Mouse (Mus musculus): ENCODE measurements around the gene Acad11. TPM values are rescaled to one million over a fixed set of nuclear protein-coding genes. Genes with fewer than 3 reads are reported as not detected.

Gene Acad11
- polyA plus RNA-seq, 1 experiment from 2014 or later = 9.9 TPM

DNA sequence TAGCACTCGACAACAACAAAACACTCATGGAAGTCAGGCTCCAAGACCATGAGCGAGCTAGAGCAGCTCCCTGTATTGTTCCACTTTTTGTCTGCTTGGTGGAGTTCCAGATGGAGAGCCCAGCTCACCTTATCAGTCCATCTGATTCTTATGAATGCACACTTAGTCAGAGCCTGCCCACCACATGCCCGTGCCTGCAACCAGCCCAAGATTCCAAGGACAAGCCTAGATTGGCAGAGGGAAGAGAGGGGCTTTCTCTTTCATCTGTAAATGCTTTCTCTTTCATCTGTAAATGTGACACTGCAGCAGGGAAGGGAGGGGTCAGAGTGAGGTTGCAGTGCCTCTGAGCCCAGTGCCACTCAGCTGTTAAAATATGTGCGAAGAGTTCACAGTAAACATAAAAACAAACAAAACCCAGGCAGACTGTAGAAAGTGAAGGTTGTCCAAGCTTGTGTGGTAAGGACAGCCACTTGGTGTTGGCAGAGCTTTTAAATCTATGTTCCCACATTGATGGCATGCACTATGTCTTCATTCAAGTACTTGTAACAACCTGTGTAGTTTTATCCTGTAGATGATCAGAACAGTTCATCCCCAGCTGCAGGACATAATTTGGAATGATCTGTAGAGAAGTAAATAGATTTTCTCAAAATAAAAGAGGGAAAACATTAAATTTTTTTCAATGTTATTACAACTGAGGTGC lies 22.7 kb downstream of the Acad11 start:
- no peak overlapping the region for H3K27ac ChIP-seq
- H3K9ac ChIP-seq (replicated peaks) = no peak overlapping the region
- H3K9me3 ChIP-seq = no peaks in the 10 kb centered on the region
- H3K27me3 ChIP-seq = no peaks in the 10 kb centered on the region
- no peaks in the 10 kb centered on the region for H3K36me3 ChIP-seq
- 50% methylated on average over 4 of the region's 4 CpGs for WGBS
- no peak overlapping the region for H3K4me3 ChIP-seq (replicated peaks)
- no peak for ATAC-seq (ENCODE audit: insufficient number of reproducible peaks, insufficient read depth, low FRiP score, low TSS enrichment, low read depth)
- H3K4me1 ChIP-seq (replicated peaks) = peaks cover 7% of the 10 kb centered on the region; the same call in 1 of the 2 replicates
- no peak overlapping the region for H3K4me2 ChIP-seq

DNA sequence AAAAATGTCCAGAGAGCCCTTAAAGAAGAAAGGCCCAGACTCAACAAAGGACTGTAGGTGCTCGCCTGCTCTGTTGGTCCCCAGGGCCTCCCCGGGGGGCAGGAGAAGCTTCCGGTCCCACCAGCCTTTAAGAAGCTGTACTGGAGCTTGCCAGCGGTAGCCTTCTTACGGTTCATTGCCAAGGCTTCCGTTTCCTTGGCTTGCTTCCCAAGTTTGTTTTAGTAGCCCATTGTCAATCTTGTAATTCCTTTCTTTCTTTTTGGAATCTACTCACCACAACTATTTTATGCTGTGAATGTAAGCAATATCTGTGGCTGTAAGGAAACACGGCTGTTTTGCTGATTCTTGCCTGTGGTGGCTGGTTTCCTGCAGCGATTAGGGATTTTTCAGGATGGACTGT lies 25.4 kb downstream of the Acad11 start:
- Histone ChIP-seq H3K9me3 (no peaks in the 10 kb centered on the region), H3K27me3 (no peaks in the 10 kb centered on the region), H3K4me2 (no peak overlapping the region), H3K9ac (replicated peaks) (no peak overlapping the region), H3K27ac (peak overlapping the region; percentile 51; the same call in 1 of the 2 replicates), H3K4me1 (replicated peaks) (peaks cover 7% of the 10 kb centered on the region; the same call in 1 of the 2 replicates), H3K36me3 (no peaks in the 10 kb centered on the region), H3K4me3 (replicated peaks) (no peak overlapping the region)
- ATAC-seq (ENCODE audit: insufficient number of reproducible peaks, insufficient read depth, low FRiP score, low TSS enrichment, low read depth) = no peak
- 82% methylated on average over 8 of the region's 8 CpGs for WGBS

DNA sequence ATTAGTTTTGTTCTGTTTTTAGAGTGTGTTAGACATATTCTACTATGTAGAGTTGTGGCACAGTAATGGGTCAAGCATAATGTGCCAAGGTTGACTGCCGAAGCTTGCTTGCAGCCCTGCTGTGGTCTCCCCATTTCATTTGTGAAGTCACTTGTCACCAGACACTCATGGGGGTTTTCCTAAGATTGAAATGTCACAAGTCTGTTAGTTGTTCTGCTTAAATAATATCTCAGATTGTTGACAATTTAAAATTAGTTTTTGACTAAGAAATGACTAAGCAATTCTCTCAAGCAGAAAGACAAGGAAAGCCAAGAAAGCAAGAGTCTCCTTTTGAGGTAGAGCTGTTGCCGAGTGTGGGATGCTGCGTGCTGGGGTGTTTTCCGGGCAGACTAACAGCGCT lies 29.8 kb downstream of the Acad11 start:
- Histone ChIP-seq H3K36me3 (no peaks in the 10 kb centered on the region), H3K9ac (replicated peaks) (no peak overlapping the region), H3K27me3 (no peaks in the 10 kb centered on the region), H3K4me3 (replicated peaks) (no peak overlapping the region), H3K27ac (no peak overlapping the region), H3K9me3 (no peaks in the 10 kb centered on the region), H3K4me1 (replicated peaks) (peaks cover 7% of the 10 kb centered on the region; the same call in 1 of the 2 replicates), H3K4me2 (no peak overlapping the region)
- WGBS = 97% methylated on average over 5 of the region's 5 CpGs
- ATAC-seq (ENCODE audit: insufficient number of reproducible peaks, insufficient read depth, low FRiP score, low TSS enrichment, low read depth) = no peak

DNA sequence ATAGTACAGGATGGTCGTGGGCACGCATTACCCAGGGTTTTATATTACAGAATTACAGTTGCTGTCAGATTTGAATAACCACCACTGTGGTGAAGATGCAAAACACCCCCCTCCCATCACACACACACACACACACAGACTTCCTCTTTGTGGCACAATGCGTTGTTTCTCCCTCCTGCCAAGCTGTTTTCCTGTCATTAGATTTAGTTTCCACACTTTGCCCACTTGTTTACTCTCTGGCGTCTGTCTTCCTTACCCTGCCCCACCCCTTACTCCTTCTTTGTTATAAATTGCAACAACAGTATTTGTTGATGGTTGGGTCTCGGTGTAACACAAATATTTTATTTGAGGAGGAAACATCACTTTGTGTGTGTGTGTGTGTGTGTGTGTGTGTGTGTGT lies 35.1 kb downstream of the Acad11 start:
- H3K27ac ChIP-seq = no peak overlapping the region
- H3K4me2 ChIP-seq = no peak overlapping the region
- no peaks in the 10 kb centered on the region for H3K9me3 ChIP-seq
- no peaks in the 10 kb centered on the region for H3K27me3 ChIP-seq
- ATAC-seq (ENCODE audit: insufficient number of reproducible peaks, insufficient read depth, low FRiP score, low TSS enrichment, low read depth) = no peak
- WGBS = 64% methylated on average over 5 of the region's 5 CpGs
- peaks cover 4% of the 10 kb centered on the region; the same call in 1 of the 2 replicates for H3K36me3 ChIP-seq
- H3K4me3 ChIP-seq (replicated peaks) = no peak overlapping the region
- H3K9ac ChIP-seq (replicated peaks) = no peak overlapping the region
- H3K4me1 ChIP-seq (replicated peaks) = no peaks in the 10 kb centered on the region

DNA sequence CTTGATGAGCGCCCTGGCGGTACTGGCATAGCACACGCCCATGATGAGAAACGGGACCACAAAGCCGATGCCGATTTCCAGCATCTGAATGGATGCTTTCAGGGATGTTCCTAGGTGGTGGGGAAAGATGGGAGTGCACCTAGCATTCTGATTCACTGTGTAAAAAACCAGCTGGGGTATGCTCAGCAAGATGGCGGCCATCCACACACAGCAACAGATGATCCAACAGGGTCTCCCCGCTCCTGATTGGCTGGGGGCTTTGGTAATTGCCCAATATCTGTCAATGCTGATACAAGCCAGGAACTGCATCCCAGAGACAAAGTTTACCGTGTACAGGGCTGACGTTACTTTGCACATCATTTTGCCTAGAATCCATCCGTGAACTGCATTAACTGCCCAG lies 35.9 kb downstream of the Acad11 start:
- WGBS = 90% methylated on average over 11 of the region's 11 CpGs

DNA sequence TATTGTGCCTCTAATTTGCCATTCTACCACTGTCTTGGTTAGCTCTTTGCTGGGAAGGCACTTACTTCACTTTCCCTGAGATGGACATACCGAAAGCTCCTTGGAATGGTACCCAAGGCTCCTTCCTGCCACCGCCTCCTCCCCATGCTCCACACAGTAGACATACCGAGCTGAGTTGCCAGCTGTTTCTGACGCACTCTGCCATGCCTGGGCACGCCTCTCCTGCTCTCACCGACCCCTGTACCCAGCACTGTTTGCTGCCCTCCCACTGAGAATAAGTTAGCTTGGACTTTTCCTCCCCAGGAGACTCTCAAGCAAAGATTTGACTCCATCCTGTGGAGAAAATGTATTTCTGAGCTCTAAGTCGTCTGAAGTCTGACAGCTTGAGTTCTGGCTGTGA lies 37.6 kb downstream of the Acad11 start:
- Histone ChIP-seq H3K9me3 (no peaks in the 10 kb centered on the region), H3K4me2 (no peak overlapping the region), H3K27ac (no peak overlapping the region), H3K4me3 (replicated peaks) (no peak overlapping the region), H3K9ac (replicated peaks) (no peak overlapping the region), H3K4me1 (replicated peaks) (no peaks in the 10 kb centered on the region), H3K36me3 (peaks cover 4% of the 10 kb centered on the region; the same call in 1 of the 2 replicates), H3K27me3 (no peaks in the 10 kb centered on the region)
- ATAC-seq (ENCODE audit: insufficient number of reproducible peaks, insufficient read depth, low FRiP score, low TSS enrichment, low read depth) = no peak
- 64% methylated on average over 7 of the region's 7 CpGs for WGBS

More for the DNA sequence above, 35.9 kb downstream of the Acad11 start:
- no peak for ATAC-seq (ENCODE audit: insufficient number of reproducible peaks, insufficient read depth, low FRiP score, low TSS enrichment, low read depth)
- no peaks in the 10 kb centered on the region for H3K9me3 ChIP-seq
- H3K27ac ChIP-seq = no peak overlapping the region
- no peak overlapping the region for H3K9ac ChIP-seq (replicated peaks)
- H3K4me1 ChIP-seq (replicated peaks) = no peaks in the 10 kb centered on the region
- H3K4me2 ChIP-seq = no peak overlapping the region
- no peak overlapping the region for H3K4me3 ChIP-seq (replicated peaks)
- no peaks in the 10 kb centered on the region for H3K27me3 ChIP-seq
- H3K36me3 ChIP-seq = peaks cover 4% of the 10 kb centered on the region; the same call in 1 of the 2 replicates

DNA sequence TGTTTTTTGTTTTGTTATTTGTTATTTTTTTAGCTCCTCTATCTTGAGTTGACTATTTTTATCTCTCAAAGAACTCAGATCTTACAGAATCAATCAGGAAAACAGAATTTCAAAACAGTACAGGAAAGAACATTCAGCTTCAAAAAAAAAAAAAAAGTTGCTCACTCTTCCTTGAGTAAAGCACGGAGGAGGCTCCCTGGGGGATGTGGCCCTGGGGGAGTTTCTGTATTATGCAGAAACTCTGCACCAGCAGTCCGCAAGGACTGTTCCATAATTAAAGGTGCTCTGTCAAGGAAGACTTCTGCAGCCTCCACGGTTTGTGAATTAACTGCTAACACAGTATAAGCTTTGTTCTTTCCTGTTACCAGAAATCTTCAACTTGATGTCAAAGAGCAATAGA lies 38.3 kb downstream of the Acad11 start:
- Histone ChIP-seq H3K27ac (no peak overlapping the region), H3K4me1 (replicated peaks) (no peaks in the 10 kb centered on the region), H3K9ac (replicated peaks) (no peak overlapping the region), H3K27me3 (no peaks in the 10 kb centered on the region), H3K4me2 (no peak overlapping the region), H3K36me3 (peaks cover 4% of the 10 kb centered on the region; the same call in 1 of the 2 replicates), H3K4me3 (replicated peaks) (no peak overlapping the region), H3K9me3 (no peaks in the 10 kb centered on the region)
- 34% methylated on average over 3 of the region's 3 CpGs for WGBS
- ATAC-seq (ENCODE audit: insufficient number of reproducible peaks, insufficient read depth, low FRiP score, low TSS enrichment, low read depth) = no peak

DNA sequence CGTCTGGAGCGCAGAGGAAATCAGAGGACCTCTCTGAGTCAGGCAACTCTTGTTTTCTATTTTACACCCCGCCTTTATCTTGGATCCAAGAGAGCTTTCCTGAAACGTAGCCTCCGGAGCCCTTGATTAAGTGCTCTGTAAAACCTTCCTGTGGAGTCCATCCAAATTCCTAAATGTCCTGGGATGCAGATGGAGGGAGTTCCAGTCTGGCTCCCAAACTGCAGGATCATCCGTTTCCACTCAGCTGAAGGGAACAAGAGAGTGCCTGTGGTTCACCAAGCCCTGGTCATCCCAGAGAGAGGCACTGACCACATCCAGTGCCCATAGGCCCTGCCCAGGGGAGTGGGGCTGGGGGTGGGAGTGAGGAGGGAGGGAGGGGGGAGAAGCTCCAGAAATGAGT lies 39.1 kb downstream of the Acad11 start:
- Histone ChIP-seq H3K4me3 (replicated peaks) (no peak overlapping the region), H3K4me1 (replicated peaks) (no peaks in the 10 kb centered on the region), H3K9me3 (no peaks in the 10 kb centered on the region), H3K36me3 (peaks cover 4% of the 10 kb centered on the region; the same call in 1 of the 2 replicates), H3K27ac (no peak overlapping the region), H3K4me2 (no peak overlapping the region), H3K9ac (replicated peaks) (no peak overlapping the region), H3K27me3 (no peaks in the 10 kb centered on the region)
- no peak for ATAC-seq (ENCODE audit: insufficient number of reproducible peaks, insufficient read depth, low FRiP score, low TSS enrichment, low read depth)
- WGBS = 38% methylated on average over 6 of the region's 6 CpGs

DNA sequence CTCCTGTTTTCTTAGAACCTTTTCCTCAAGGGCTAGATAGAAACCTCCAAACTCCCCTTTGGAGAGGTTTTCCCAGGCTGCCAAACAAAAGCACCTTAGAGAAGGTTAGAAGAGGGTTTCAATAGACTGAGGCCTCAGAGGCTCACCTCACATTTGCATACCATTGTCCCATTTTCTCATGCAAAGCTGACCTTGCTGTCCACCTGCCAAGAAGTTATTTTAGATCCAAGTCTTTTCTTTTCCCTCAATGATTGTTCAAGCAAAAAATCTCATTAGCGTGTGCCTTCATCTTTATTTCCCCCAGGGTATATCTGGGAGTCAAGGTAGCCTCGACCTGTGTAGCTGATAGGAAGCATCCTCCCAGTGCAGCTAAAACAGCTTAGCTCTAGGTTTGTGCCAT lies 39.7 kb downstream of the Acad11 start:
- Histone ChIP-seq H3K9me3 (no peaks in the 10 kb centered on the region), H3K27ac (no peak overlapping the region), H3K36me3 (peaks cover 4% of the 10 kb centered on the region; the same call in 1 of the 2 replicates), H3K4me3 (replicated peaks) (no peak overlapping the region), H3K4me1 (replicated peaks) (no peaks in the 10 kb centered on the region), H3K9ac (replicated peaks) (no peak overlapping the region), H3K27me3 (no peaks in the 10 kb centered on the region), H3K4me2 (no peak overlapping the region)
- 49% methylated on average over 2 of the region's 2 CpGs for WGBS
- no peak for ATAC-seq (ENCODE audit: insufficient number of reproducible peaks, insufficient read depth, low FRiP score, low TSS enrichment, low read depth)

DNA sequence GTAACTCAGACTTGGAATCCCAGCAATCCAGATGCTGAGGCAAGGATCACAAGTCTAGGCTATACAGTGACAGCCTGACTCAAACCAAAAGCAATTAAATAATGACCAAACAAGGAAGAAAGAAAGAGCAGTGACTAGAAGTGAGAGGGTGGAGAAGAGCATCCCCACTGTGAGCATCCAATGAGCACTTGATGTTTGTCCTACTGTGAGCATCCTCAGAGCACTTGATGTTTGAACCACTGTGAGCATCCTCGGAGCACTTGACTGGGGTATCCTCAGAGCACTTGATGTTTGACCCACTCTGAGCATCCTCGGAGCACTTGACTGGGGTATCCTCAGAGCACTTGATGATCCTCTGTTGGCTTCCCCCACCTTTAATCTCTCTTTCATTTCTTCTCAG lies 41.8 kb downstream of the Acad11 start:
- H3K4me3 ChIP-seq (replicated peaks) = no peak overlapping the region
- WGBS = 86% methylated on average over 2 of the region's 2 CpGs
- no peak for ATAC-seq (ENCODE audit: insufficient number of reproducible peaks, insufficient read depth, low FRiP score, low TSS enrichment, low read depth)
- no peaks in the 10 kb centered on the region for H3K9me3 ChIP-seq
- no peak overlapping the region for H3K27ac ChIP-seq
- H3K4me1 ChIP-seq (replicated peaks) = no peaks in the 10 kb centered on the region
- no peak overlapping the region for H3K4me2 ChIP-seq
- no peaks in the 10 kb centered on the region for H3K36me3 ChIP-seq
- no peaks in the 10 kb centered on the region for H3K27me3 ChIP-seq
- no peak overlapping the region for H3K9ac ChIP-seq (replicated peaks)

GRCm38 (mm10) chr9:104106930-104107329 lies 43.8 kb downstream of the Acad11 start:
- no peak overlapping the region for H3K27ac ChIP-seq
- H3K4me1 ChIP-seq (replicated peaks) = no peaks in the 10 kb centered on the region
- WGBS = 76% methylated on average over 9 of the region's 9 CpGs
- H3K9me3 ChIP-seq = peaks cover 9% of the 10 kb centered on the region; the same call in 1 of the 2 replicates
- no peak overlapping the region for H3K4me3 ChIP-seq (replicated peaks)
- H3K27me3 ChIP-seq = no peaks in the 10 kb centered on the region
- ATAC-seq (ENCODE audit: insufficient number of reproducible peaks, insufficient read depth, low FRiP score, low TSS enrichment, low read depth) = no peak
- H3K4me2 ChIP-seq = no peak overlapping the region
- no peak overlapping the region for H3K9ac ChIP-seq (replicated peaks)
- no peaks in the 10 kb centered on the region for H3K36me3 ChIP-seq

DNA sequence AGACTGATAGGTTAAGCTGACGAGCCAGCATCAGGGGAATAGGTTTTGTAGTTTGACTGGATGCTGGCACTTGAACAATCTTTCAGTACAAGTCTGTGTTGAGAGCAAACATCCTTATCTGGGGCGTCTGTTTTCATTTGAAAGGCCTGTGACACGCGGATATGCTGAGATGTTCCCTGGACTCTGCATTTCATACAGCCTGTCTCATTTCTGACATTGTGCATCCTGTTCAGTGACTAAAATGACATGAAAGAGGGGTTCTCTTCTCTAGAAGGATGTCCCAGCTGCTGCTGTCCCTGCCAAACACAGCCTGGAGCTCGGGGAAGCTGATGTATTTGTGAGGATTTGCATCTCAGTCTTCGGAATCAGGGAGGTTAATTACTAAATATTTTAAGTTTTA lies 44.3 kb downstream of the Acad11 start:
- Histone ChIP-seq H3K9me3 (peaks cover 15% of the 10 kb centered on the region; the same call in 1 of the 2 replicates), H3K4me2 (no peak overlapping the region), H3K9ac (replicated peaks) (no peak overlapping the region), H3K4me1 (replicated peaks) (no peaks in the 10 kb centered on the region), H3K4me3 (replicated peaks) (no peak overlapping the region), H3K36me3 (no peaks in the 10 kb centered on the region), H3K27me3 (no peaks in the 10 kb centered on the region), H3K27ac (no peak overlapping the region)
- ATAC-seq (ENCODE audit: insufficient number of reproducible peaks, insufficient read depth, low FRiP score, low TSS enrichment, low read depth) = no peak
- 84% methylated on average over 6 of the region's 6 CpGs for WGBS
